Mouse (Mus musculus) layer of hippocampus, postnatal 36 days (tissue): Measurements from ENCODE around the gene Zcchc4. TPM values are rescaled to one million over a fixed set of nuclear protein-coding genes. Genes with fewer than 3 reads are reported as not detected.

ENCODE experiments used
- DNase-seq, 2 experiments: peaks; one replicate each; pipeline ENCODE4 v3.0.0; 2022
- total RNA-seq, 2 experiments: library from RNA; stranded (reverse); gene quantifications; 2 replicates each; pipeline ENCODE4 v1.2.3; 2021

Gene Zcchc4
- total RNA-seq, 2 experiments from 2014 or later = 10.5 to 11.7 TPM

DNA sequence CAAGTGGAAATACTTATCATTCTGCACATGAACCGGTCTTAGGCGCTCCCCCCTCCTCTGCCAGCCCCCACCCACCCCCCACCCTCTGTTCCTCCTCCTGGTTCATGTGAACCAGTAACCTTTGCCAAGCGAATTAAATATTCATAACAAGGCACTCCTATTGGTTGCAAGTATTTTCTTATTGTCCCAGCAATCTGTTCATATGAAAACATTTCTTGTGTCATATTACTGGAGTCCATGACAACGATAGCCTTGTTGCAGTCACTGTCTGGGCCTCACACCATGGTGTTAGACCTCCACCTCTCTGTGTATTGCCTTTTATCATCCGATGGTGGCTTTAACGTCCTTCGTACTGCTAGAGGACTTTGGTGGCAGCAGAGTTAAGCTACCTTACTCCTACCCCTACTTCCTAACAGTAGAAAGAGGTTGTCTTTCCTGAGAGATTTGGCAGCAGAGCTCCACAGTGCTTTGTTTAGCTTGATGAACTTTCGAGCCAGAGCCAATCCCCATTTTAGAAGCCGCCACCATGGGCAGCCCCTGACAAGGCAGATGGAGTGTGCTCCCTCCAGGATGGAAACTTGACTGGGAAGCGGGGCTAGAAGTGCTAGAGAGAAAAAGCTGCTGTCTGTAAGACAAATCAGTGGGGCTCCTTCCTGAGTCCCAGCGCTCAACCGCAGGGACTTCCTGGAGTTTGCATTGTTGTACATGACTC lies 24.2 kb downstream of the Zcchc4 start:
- no peak for DNase-seq

- DNase-seq = no peak
Observed at GRCm38 (mm10) chr5:52805801-52806200, 30.6 kb downstream of the Zcchc4 start.

GRCm38 (mm10) chr5:52806349-52806748 lies 31.1 kb downstream of the Zcchc4 start:
- DNase-seq = no peak

GRCm38 (mm10) chr5:52807030-52807429 lies 31.8 kb downstream of the Zcchc4 start:
- no peak for DNase-seq

DNA sequence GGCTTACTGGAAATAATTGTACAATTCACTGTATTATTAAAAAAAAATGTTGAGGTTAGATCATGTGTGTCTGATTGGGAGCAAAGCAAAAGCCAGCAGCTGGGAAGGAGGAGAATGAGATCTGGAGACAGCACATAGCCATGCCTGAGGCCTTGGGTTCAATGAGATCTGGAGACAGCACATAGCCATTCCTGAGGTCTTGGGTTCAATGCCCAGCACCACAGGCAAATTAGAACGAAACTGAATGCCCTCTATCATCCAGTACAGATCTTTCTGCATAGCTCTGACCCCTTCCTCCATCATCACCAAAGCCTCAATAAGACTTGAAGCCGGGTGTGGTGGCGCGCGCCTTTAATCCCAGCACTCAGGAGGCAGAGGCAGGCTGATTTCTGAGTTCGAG lies 35.2 kb downstream of the Zcchc4 start:
- no peak for DNase-seq

GRCm38 (mm10) chr5:52811056-52811455 lies 35.8 kb downstream of the Zcchc4 start:
- DNase-seq = no peak

- no peak for DNase-seq
Observed at GRCm38 (mm10) chr5:52812456-52812855, 37.2 kb downstream of the Zcchc4 start.

- DNase-seq = no peak
Observed at GRCm38 (mm10) chr5:52813312-52813711, 38.1 kb downstream of the Zcchc4 start.

GRCm38 (mm10) chr5:52818676-52819075 lies 43.5 kb downstream of the Zcchc4 start:
- DNase-seq = no peak

- DNase-seq = peak in 1 of 2 experiments; percentile 43
Observed at GRCm38 (mm10) chr5:52821691-52822090, 46.5 kb downstream of the Zcchc4 start.

DNA sequence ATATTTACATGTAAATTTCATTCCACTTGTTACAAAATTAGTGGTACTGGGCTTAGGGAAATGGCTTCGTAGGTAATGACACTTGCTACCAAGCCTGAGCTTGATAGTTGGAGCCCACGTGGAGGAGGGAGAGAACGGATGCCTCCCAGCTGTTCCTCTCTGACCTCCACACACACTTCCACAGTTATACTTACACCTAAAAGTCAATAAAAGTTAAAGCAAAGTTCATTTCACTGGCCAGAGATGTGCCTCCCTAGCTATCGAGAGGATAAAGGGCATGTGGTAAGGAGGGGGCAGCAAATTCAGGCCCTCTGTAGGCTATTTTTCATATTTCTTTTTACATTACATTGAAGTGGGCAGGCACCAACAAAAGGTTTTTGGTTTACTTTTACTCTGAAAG lies 52.7 kb downstream of the Zcchc4 start:
- no peak for DNase-seq

- no peak for DNase-seq
Observed at GRCm38 (mm10) chr5:52833005-52833404, 57.8 kb downstream of the Zcchc4 start.

DNA sequence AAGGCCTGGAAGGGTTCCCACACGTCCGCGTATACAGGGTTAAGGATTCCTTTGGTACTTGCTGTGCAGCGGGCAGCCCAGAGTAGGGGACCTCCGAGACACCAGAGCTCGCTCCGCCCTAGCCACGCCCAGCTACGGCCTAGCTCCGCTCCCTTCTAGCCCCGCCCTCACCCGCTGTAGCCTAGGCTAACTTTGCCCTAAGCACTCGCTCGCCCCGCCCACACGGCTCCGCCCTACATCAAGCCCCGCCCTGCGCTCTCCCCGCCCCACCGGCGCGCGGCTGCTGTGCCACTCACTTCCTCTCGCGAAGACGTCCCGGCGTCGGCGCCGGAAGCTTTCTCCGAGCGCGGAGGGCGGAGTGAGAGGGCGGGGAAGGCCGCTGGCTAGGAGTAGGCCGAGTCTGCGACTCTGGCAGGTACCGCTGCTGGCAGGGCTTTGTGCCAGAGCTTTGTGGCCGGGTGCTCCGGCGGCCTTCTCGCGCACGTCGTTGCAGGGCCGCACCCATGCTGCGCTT lies 58.6 kb downstream of the Zcchc4 start, which contains the start of gene Anapc4:
Gene Anapc4, plus strand, starts transcription at position 252 of the 514 bp plus-strand sequence.
- peak; percentile 99 to 100 for DNase-seq

DNA sequence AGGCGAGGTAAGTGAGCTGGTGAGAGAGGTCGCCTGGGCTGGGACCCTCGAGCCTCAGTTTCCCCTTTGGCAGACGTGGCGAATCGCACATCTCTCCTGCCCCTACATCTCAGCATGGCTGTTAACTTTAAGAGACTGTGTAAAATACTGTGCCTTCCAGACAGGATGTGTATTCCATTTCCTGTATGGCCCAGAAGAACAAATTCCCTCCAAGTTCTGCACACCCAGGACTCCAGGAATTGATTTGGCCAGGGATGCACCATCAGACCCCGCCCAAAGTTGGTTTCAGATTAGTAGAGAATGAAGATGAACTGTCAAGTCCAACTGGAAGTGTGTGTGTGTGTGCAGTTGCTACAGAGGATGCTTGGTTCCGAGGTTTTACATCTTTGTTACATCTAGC lies 59.2 kb downstream of the Zcchc4 start:
- DNase-seq = no peak

GRCm38 (mm10) chr5:52844319-52844718 lies 69.1 kb downstream of the Zcchc4 start:
- no peak for DNase-seq

DNA sequence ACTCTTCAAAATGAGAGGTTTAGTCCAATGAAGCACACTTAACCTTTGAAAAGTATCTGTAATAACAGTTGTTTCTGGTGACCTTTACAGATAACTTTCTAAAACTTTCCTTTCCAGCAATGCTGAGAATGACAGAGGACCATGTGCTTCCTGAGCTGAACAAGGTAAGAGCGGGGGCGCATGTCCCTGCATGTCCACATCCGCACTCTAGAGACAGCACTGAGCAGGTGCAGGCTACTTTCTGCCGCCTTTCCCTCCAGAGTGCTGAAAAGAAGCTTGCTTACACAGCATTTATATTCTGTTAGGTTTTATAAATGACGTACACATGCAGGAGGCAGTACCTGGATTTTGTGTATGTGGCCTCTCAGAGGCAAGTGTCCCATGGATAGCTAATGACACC lies 80.5 kb downstream of the Zcchc4 start:
- no peak for DNase-seq

GRCm38 (mm10) chr5:52864446-52864845 lies 89.2 kb downstream of the Zcchc4 start:
- no peak for DNase-seq

- DNase-seq = no peak
Observed at GRCm38 (mm10) chr5:52865825-52866224, 90.6 kb downstream of the Zcchc4 start.

GRCm38 (mm10) chr5:52866361-52867155 lies 91.3 kb downstream of the Zcchc4 start:
- DNase-seq = no peak

DNA sequence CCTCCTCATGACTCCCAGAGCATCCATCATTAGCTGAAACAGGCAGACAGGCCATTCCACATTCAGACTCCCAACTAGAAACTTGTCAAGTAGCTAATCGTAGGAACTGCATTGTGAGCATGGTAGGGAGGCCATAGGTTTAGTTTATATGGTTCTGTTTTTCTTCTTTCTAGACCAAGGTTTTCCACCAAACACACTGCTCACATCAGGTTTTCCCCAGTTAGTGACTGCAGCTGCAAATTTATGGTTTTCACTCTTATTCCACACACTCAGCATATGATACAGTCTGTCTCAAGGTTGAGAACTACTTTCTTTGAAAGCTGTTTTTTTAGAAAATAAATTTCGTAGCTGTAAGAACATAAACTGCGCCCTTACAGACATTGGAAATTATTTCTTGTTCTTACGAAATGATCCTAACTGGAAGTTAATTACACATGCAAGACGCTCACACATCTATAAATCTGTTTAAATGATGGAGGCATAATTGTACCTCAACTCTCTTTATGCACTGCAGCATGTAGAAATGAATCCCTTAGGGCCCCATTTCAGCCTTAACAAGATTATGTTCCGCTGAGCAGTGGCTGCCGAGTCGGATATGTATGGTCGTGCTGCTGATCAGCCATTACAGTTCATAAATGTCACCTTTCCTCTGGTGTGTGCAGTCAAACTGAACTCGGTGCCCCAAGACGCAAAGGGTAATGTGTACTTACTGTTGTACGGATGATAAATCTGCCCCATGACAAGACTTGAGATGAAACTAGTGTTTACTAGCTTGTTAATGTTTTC lies 93.9 kb downstream of the Zcchc4 start:
- DNase-seq = no peak

- DNase-seq = no peak
Observed at GRCm38 (mm10) chr5:52871461-52871860, 96.3 kb downstream of the Zcchc4 start.

DNA sequence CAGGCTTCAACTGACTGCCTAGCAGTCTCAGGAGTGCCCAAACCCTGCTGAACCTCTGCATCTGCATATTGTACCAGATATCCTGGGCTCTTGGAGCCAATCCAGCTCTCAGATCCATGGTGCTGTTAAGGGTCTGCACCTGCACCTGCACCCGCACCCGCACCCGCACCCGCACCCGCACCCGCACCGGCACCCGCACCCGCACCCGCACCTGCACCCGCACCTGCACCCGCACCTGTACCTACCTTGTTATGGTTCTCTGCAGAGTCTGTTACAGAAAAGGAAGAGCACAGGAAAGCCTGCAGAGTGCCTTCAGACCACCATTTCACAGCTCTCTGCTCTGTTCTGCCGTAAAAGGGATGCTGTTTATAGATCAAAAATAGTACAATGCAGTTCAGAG lies 96.8 kb downstream of the Zcchc4 start:
- DNase-seq = no peak
